Mouse (Mus musculus) hematopoietic multipotent progenitor cell, adult 10-12 weeks (in vitro differentiated cells): ENCODE results near the gene Naf1. TPM values are rescaled to one million over a fixed set of nuclear protein-coding genes. Genes with fewer than 3 reads are reported as not detected.

Experiments used
- polyA plus RNA-seq: library from polyadenylated mRNA; stranded (reverse); fragments of >175 nt; gene quantifications from 2 replicates; pipeline ENCODE4 v1.2.3, GENCODE M21; 2012; ENCODE audit warnings: low replicate concordance

Gene Naf1
- 7.3 and 14.7 TPM in 2 replicates for polyA plus RNA-seq

DNA sequence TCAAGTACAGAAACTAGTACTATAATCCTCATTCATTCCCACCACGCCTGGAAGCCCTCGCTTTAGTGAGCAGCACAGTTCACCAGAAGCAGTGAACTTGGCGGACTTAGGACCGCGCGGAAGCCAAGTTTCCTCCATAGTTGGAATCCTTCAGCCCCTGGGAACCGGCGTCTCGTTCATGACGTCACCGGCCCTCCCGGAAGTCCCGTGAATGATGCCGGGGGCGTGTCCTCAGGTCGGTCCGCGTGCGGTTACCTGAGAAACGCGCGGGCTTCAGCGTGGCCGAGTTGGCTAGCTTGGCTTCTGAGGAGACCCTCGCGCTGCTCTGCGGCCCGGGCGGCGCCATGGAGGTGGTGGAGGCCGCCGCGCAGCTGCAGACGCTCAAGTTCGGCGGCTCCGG lies at the start of gene Naf1:
TSS of gene Naf1 (plus strand) at position 195 of the 400 bp plus-strand sequence.

Other genes starting within 250 kb of the Naf1 start
- gene Npy5r, start 172.1 kb upstream of the Naf1 start, polyA plus RNA-seq: not detected in 2 replicates
- gene Npy1r, start 163.0 kb upstream of the Naf1 start, polyA plus RNA-seq: not detected in 2 replicates